Mouse (Mus musculus): ENCODE measurements around the gene Rab1b. TPM values are rescaled to one million over a fixed set of nuclear protein-coding genes. Genes with fewer than 3 reads are reported as not detected.
"Not testable (repeated sequence)": the region's sequence is repeated elsewhere in the genome, so short reads cannot be mapped to it uniquely, and the experiment has no call there.

Rab1b gene
- total and polyA plus RNA-seq, 2 experiments from 2014 or later, result 231 to 249 TPM

DNA sequence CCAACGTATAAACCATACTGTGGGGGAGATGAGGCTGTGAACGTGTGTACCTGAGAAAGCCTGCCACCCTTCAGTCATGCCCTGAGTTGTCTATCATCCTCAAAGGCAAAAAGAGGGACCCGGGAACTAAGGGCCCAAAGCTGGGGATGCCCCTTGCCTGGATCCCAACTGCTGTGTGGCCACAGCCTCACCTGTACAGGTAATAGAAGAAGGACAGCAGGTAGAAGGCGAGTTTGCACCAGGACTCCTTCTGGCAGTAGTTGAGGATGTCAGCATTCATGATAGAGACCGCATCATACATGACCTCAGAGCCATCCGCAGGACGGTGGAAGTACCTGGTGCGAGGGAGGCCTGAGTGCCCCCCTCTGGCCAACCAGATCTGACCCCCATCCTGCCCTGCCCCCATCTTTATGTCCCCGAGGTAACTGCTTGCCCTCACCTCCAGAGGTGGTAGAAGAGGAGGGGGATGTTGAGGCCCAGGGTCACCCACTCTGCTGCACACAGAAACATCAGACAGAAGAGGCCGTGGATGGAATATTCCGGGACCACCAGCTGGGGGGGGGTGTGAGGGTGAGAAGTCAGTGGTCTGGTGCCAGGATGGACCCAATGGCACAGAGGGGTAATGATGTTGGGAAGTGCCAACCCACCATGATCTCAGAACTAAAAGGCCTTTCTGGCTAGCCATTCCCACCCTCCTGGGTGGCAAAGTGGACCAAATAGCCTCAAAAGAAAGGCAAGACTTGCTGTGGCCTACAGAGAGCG, 13.2 kb downstream of the Rab1b start:
- DNase-seq, result no peak
- Histone ChIP-seq H3K9ac (peak overlapping the region; percentile 15; the same call in 1 of the 2 replicates), H3K36me3 (ENCODE audit: insufficient read depth) (peaks cover 30% of the 10 kb centered on the region), H3K4me2 (ENCODE audit: low read depth) (peak overlapping the region; percentile 74), H3K27ac (ENCODE audit: low read depth, low read length) (peak overlapping the region; percentile 97; the same call in 1 of the 2 replicates), H3K4me1 (ENCODE audit: insufficient read depth) (peaks cover 37% of the 10 kb centered on the region), H3K9me3 (ENCODE audit: low read length) (no peaks in the 10 kb centered on the region), H3K27me3 (ENCODE audit: insufficient read depth, low read length) (no peaks in the 10 kb centered on the region), H3K4me3 (ENCODE audit: low read depth, low read length) (peak overlapping the region; percentile 10; the same call in 1 of the 2 replicates)
- no peak for ATAC-seq
- TF ChIP-seq CTCF (IDR thresholded peaks at IDR 0.05; ENCODE audit: low read depth), result no peak
- 68% methylated on average over 12 of the region's 12 CpGs for WGBS

GRCm38 (mm10) chr19:5092083-5092482, 14.8 kb downstream of the Rab1b start:
- TF ChIP-seq CTCF (IDR thresholded peaks at IDR 0.05; ENCODE audit: low read depth), result no peak
- no peaks in the 10 kb centered on the region for H3K27me3 ChIP-seq (ENCODE audit: insufficient read depth, low read length)
- ATAC-seq, result no peak
- H3K36me3 ChIP-seq (ENCODE audit: insufficient read depth), result peaks cover 30% of the 10 kb centered on the region
- H3K9ac ChIP-seq, result no peak overlapping the region
- no peaks in the 10 kb centered on the region for H3K9me3 ChIP-seq (ENCODE audit: low read length)
- DNase-seq, result no peak
- peaks cover 34% of the 10 kb centered on the region for H3K4me1 ChIP-seq (ENCODE audit: insufficient read depth)
- 89% methylated on average over 10 of the region's 10 CpGs for WGBS
- no peak overlapping the region for H3K4me3 ChIP-seq (ENCODE audit: low read depth, low read length)
- no peak overlapping the region for H3K4me2 ChIP-seq (ENCODE audit: low read depth)
- no peak overlapping the region for H3K27ac ChIP-seq (ENCODE audit: low read depth, low read length)

DNA sequence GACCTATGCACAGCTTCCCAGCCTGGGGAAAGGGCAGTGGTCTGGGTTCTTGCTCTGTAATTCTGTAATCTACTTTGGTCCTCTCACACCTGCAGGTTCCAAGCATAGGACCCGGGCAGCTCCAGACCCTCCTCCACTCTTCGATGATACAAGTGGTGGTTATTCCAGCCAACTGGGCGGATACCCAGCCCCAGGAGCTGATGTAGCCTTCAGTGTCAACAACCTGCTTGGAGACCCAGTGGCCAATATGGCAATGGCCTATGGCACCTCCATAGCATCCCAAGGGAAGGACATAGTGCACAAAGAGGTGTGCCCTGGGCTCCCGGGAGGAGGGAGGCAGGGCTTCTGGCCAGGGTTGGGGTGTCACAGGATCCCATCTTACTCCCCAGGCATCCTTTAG, 17.5 kb downstream of the Rab1b start:
- ATAC-seq, result no peak
- Histone ChIP-seq H3K36me3 (ENCODE audit: insufficient read depth) (peaks cover 30% of the 10 kb centered on the region), H3K4me2 (ENCODE audit: low read depth) (peak overlapping the region; percentile 88), H3K4me1 (ENCODE audit: insufficient read depth) (peaks cover 15% of the 10 kb centered on the region), H3K9ac (peak overlapping the region; percentile 68; the same call in 1 of the 2 replicates), H3K27me3 (ENCODE audit: insufficient read depth, low read length) (peaks cover 9% of the 10 kb centered on the region), H3K27ac (ENCODE audit: low read depth, low read length) (no peak overlapping the region), H3K9me3 (ENCODE audit: low read length) (no peaks in the 10 kb centered on the region), H3K4me3 (ENCODE audit: low read depth, low read length) (peak overlapping the region; percentile 77; the same call in 1 of the 2 replicates)
- DNase-seq, result no peak
- WGBS, result 88% methylated on average over 4 of the region's 4 CpGs
- TF ChIP-seq CTCF (IDR thresholded peaks at IDR 0.05; ENCODE audit: low read depth), result no peak

DNA sequence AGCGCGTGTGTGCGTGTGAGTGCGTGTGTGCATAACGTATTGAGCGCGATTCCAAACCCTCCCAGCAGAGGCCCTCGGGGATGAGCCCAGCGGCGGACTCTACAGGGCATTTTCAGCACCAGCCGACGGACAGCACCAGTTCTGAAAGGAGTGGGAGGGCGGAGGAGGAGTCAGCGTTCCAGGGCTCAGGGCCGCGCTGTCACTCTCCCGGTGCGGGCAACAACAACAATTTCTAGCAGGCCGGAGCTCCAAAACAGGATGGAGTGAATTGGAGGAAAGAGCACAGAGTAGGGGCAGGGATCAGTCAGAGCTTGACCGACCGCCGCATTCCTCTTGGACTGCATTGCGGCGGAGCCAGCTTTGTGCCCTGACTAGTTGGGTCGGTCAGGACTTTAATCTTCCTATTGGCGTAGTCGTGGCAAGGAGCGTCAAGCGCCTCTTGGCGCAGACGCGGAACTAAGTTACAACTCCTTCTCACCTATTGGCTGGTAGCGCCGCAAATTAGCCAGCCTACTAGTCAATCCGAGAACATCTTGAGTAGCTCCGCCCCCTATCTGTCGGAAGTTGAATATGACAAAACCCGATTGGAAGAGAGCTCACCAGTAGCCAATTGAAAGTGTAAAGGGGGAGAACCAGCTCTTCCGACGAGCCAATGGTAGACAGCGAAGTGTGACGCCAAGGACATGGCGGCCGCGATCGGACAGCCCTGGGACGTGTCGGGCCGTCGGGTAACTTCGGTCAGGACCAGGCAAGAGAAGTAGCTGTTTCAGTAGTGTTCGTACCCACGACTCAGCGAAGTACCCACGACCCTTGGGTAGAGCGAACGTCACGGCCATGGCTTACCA, 18.8 kb downstream of the Rab1b start, which contains the start of gene Yif1a:
TSS of gene Yif1a (plus strand) at position 655 of the 845 bp plus-strand sequence.
- H3K9me3 ChIP-seq (ENCODE audit: low read length), result no peaks in the 10 kb centered on the region
- peak; percentile 70 for TF ChIP-seq CTCF (IDR thresholded peaks at IDR 0.05; ENCODE audit: low read depth)
- H3K27me3 ChIP-seq (ENCODE audit: insufficient read depth, low read length), result peaks cover 17% of the 10 kb centered on the region
- H3K4me1 ChIP-seq (ENCODE audit: insufficient read depth), result peaks cover 10% of the 10 kb centered on the region
- WGBS, result under 1% methylated on average over 58 of the region's 58 CpGs
- DNase-seq (peak; percentile 98), ATAC-seq (peak; percentile 95)
- H3K9ac ChIP-seq, result peak within 1 kb of the TSS; percentile 68
- H3K4me2 ChIP-seq (ENCODE audit: low read depth), result peak within 1 kb of the TSS; percentile 88
- H3K36me3 ChIP-seq (ENCODE audit: insufficient read depth), result peaks cover 22% of the 10 kb centered on the region
- H3K27ac ChIP-seq (ENCODE audit: low read depth, low read length), result peak within 1 kb of the TSS; percentile 77
- peak within 1 kb of the TSS; percentile 77 for H3K4me3 ChIP-seq (ENCODE audit: low read depth, low read length)

DNA sequence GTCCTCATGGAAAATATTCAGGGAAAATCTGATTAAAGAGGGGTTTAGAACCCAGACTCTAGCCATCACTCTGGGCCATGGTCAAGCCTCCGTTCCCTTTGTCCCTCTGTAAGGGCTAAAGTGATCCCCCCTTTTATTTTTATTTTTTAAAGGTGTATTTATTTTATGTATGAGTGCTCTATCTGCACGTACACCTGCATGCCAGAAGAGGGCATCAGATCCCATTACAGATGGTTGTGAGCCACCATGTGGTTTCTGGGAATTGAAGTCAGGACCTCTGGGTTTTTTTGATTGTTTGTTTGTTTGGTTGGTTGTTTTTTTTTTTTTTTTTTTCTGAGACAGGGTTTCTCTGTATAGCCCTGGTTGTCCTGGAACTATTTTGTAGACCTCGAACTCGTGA, 20.3 kb downstream of the Rab1b start:
- DNase-seq; ATAC-seq; H3K27ac ChIP-seq (ENCODE audit: low read depth, low read length); H3K9ac ChIP-seq; H3K9me3 ChIP-seq (ENCODE audit: low read length); H3K4me2 ChIP-seq (ENCODE audit: low read depth); H3K4me3 ChIP-seq (ENCODE audit: low read depth, low read length): not testable (repeated sequence)
- peak; percentile 45 for TF ChIP-seq CTCF (IDR thresholded peaks at IDR 0.05; ENCODE audit: low read depth)
- H3K27me3 ChIP-seq (ENCODE audit: insufficient read depth, low read length), result peaks cover 22% of the 10 kb centered on the region
- H3K36me3 ChIP-seq (ENCODE audit: insufficient read depth), result peaks cover 23% of the 10 kb centered on the region
- 60% methylated on average over 4 of the region's 4 CpGs for WGBS
- peaks cover 10% of the 10 kb centered on the region for H3K4me1 ChIP-seq (ENCODE audit: insufficient read depth)

DNA sequence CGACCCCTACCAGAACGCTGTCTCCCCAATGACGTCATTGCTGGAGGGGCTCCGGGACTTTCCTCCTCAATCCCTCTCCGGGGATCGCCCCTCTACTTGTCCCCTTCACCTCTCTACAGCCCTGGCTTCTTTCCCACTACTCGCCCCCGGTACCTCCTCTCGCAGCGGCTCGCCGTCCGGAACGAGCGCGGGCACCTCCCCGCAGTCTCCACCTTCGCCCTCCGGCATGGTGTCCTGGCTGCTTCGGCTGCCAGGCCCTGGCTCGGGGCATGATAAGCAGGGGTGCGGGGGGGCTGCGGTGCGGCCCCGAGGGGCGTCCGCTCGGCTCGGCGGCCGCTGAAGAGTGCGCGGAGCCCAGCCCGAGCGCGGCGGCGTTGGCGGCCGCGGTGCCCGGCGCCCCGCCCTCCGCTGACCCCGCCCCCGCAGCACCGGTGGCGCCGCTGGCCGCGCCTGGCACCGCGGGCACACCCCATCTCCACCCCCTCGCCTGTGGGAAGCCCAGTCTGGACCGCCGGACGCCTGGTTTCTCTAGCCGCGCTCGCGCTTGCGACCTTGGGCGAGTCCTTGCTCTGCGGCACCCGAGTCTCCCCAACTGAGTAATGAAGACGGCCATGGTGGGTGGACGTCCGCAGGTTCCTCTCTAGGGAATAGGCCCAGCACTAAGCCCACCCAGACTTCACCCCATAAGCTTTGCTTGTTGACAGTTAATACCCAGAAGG, 21.6 kb downstream of the Rab1b start, which contains the start of gene Tmem151a:
TSS of gene Tmem151a (minus strand) at position 387 of the 719 bp plus-strand sequence.
- TF ChIP-seq CTCF (IDR thresholded peaks at IDR 0.05; ENCODE audit: low read depth), result no peak
- Histone ChIP-seq H3K27me3 (ENCODE audit: insufficient read depth, low read length) (peaks cover 22% of the 10 kb centered on the region), H3K4me1 (ENCODE audit: insufficient read depth) (peaks cover 10% of the 10 kb centered on the region), H3K4me3 (ENCODE audit: low read depth, low read length) (peak within 1 kb of the TSS; percentile 72), H3K9me3 (ENCODE audit: low read length) (no peaks in the 10 kb centered on the region), H3K27ac (ENCODE audit: low read depth, low read length) (peak within 1 kb of the TSS; percentile 62), H3K9ac (peak within 1 kb of the TSS; percentile 83), H3K4me2 (ENCODE audit: low read depth) (peak within 1 kb of the TSS; percentile 87), H3K36me3 (ENCODE audit: insufficient read depth) (0 out of 2 replicates have a peak, but pooled peaks cover 19% of the 10 kb centered on the region)
- ATAC-seq (no peak), DNase-seq (no peak)
- under 1% methylated on average over 53 of the region's 69 CpGs for WGBS

Data from forebrain, postnatal 0 days (tissue).